Mouse (Mus musculus): ENCODE results near the gene Usp4.

Usp4 gene

DNA sequence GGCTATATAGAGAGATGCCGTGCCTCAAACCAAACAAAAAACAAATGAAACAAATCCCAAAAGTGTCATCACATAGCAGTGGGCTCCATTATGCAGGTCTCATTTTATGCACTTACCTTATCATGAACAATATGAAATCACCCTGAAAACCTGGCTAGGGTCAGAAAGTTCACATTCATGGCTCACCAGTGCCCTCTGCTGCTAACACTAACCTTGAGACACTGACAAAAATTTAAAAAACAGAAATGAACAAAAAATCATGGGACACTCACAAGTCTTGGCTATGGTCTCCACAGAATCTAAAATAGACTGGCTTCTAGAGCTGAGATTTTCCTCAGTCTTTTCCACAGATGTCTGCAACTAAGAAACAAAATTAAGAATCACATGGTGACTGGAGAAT is 64.6 kb downstream of the Usp4 start:
- DNase-seq (ENCODE audit: low spot score), result no peak

DNA sequence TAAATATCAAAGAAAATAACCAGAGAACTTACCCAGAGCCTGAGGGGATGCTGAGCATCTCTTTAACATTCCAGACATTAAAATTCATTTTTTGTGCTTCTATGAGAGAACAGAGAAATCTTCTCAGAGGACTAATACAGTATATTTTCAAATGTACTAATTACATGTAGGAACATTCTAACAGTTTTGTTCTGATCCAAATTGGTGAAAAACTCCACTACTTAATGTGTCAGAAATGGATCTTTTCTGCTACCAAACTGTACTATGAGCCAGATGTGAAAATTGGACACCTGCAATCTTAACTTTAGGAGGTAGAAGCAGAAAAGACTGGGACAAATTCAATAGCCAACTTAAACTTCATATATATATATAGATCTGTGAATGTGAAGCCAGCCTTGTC is 80.7 kb downstream of the Usp4 start, which contains the start of gene Ccdc36:
Ccdc36 (minus strand) TSS at position 101 of the 400 bp plus-strand sequence.
- DNase-seq (ENCODE audit: low spot score), result no peak

DNA sequence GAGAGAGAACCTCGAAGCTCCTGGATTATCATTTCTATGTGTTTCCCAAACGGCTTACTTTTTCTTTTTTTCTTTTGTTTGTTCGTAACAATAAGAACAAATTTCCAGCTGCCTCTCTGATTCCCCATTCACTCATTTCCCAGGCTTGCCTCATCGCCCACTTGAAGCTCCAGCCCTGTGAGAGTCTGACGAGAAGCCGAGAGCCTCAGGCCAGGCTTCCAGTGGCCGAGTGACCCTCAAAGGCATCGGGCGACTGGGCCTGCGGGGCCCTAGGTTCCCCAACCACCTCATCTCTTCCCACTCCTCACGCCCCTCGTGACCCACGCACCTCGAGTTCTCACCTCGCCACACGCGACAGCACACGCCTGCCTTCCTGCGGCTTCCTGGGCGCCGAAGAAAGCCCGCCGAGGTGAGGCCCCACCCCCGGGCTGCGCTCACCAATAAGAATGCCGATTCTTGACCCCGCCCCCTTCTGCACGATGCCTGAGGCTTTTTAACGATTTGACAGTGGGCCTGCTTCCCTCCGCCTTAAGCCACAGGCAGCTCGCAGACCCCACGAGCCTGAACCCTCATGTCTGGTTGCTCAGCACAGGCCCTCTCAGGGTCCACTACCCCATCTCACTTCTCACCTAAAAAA is 83.9 kb downstream of the Usp4 start:
- peak; percentile 51 for DNase-seq (ENCODE audit: low spot score)

GRCm38 (mm10) chr9:108436182-108436581 is 88.5 kb downstream of the Usp4 start, which contains the start of gene BC048562:
TSS of gene BC048562 (plus strand) at chr9:108436482.
- DNase-seq (ENCODE audit: low spot score), result no peak

- DNase-seq (ENCODE audit: low spot score), result no peak
Measured at GRCm38 (mm10) chr9:108439176-108439575, 91.5 kb downstream of the Usp4 start.

DNA sequence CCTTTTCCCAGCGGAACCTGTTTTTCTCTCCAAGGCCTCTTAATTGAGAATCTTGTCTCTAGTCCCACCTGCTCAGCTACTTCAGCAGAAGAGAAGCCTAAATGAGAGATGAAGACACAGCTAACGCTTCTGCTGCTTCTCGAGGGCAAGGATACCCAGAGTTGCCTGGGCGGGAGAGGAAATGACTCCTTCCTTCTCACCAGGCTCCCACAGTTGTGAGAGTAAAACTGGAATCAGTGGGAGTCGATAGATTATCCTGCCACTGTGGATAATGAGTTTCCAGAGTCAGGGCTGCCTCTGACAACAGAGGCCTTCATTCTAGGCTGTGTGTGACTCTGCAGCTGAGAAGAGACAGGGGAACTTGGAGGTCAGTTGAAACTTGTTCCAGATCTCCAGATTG is 92.8 kb downstream of the Usp4 start:
- DNase-seq (ENCODE audit: low spot score), result no peak

DNA sequence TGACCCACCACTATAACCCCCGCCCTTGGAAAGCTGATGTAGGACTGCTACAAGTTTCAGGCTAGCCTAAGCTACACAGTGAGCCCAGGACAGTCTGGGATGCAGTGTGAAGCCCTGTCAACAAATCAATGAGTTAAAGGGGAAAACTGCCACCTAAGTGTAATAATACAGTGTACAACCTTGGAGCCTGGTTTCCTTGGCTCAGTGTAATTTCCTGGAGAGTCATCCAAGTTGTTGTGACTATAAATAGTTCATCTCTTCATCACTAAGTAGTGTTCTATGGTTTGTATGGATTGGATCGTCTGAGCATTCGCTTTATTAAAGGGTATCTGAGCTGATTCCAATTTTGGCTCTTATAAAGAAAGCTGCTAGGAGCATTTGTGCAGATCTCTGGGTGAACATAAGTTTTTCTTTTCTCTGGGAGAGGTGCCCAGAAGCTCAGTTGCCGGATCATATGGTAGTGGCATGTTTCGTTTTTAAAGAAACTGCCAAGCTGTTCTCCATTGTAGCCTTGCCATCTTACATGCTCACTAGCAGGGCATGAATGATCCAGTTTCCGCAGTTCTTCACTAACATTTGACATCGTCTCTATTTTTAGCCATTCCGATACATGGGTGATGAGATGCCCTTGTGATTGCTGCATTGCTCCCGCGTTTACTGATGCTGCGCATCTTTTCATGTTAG is 93.7 kb downstream of the Usp4 start:
- DNase-seq (ENCODE audit: low spot score), result no peak
